ENCODE assay signal across 14 mouse cellular contexts in genomic region chrX:12392145-12392825, GRCm38 (mm10).
DNase-seq lines count a peak whose midpoint lies in the region; ATAC-seq lines count a peak whose summit lies in the region.
"Had no signal": no experiment of that assay in that cellular context is flagged by ENCODE, and none has a peak within 500 bp of the region (broad histone marks: within the 10 kb centered on the region; RNA-seq: fewer than 3 reads in every experiment).

No protein-coding gene starts in this region.

- H3K4me3 ChIP-seq in embryonic facial prominence, embryonic 11.5 days (ENCODE audit: low read depth, low read length), result no peak overlapping the region
- no peak overlapping the region for H3K4me3 ChIP-seq in embryonic facial prominence, embryonic 10.5 days
- H3K4me3 ChIP-seq in midbrain, embryonic 12.5 days, result no peak overlapping the region
- H3K4me3 ChIP-seq: liver, embryonic 12.5 days had no signal

- H3K9ac ChIP-seq in embryonic facial prominence, embryonic 11.5 days (replicated peaks; ENCODE audit: low read length), result no peak overlapping the region
- H3K9ac ChIP-seq in midbrain, embryonic 12.5 days (replicated peaks), result no peak overlapping the region
- H3K9ac ChIP-seq: liver, embryonic 12.5 days had no signal

- no peak overlapping the region for H3K4me2 ChIP-seq in embryonic facial prominence, embryonic 11.5 days (ENCODE audit: low read depth, low read length)
- no peak overlapping the region for H3K4me2 ChIP-seq in midbrain, embryonic 12.5 days (replicated peaks)
- H3K4me2 ChIP-seq: heart, embryonic 11.5 days; liver, embryonic 12.5 days had no signal

- H3K27ac ChIP-seq in embryonic facial prominence, embryonic 11.5 days (replicated peaks; ENCODE audit: low read depth, low read length), result no peak overlapping the region
- H3K27ac ChIP-seq in embryonic facial prominence, embryonic 10.5 days (replicated peaks), result no peak overlapping the region
- 0 out of 2 replicates have a peak overlapping the region, but pooled peaks have one; percentile 20 for H3K27ac ChIP-seq in midbrain, embryonic 12.5 days (replicated peaks)
- H3K27ac ChIP-seq: liver, embryonic 12.5 days had no signal

- DNase-seq in embryonic facial prominence, embryonic 11.5 days (ENCODE audit: low spot score), result peak; percentile 25
- no peak for DNase-seq in embryonic facial prominence, embryonic 10.5 days (ENCODE audit: low spot score)
- peak; percentile 6 for DNase-seq in right cerebral cortex, postnatal 4 days
- no peak for DNase-seq in right cerebral cortex, postnatal 36 days (ENCODE audit: low spot score in 2 of 2)
- DNase-seq in natural killer cell, adult 2 months (ENCODE audit: low spot score in 2 of 2), result no peak
- DNase-seq in left cerebral cortex, adult 11 months (ENCODE audit: low spot score), result no peak
- no peak for DNase-seq in kidney, postnatal 14 days
- DNase-seq: adrenal gland, postnatal 10 days; cerebellum, adult 8-10 months; gastrocnemius, postnatal 25 days; heart, postnatal 14 days had no signal

- no peaks in the 10 kb centered on the region for H3K9me3 ChIP-seq in embryonic facial prominence, embryonic 11.5 days (replicated peaks; ENCODE audit: control insufficient read depth, low read length)
- H3K9me3 ChIP-seq in embryonic facial prominence, embryonic 10.5 days, result no peaks in the 10 kb centered on the region
- H3K9me3 ChIP-seq in midbrain, embryonic 12.5 days, result no peaks in the 10 kb centered on the region
- H3K9me3 ChIP-seq: liver, embryonic 12.5 days had no signal

- WGBS in embryonic facial prominence, embryonic 11.5 days, result 75% methylated on average over 7 of the region's 7 CpGs
- 86% methylated on average over 7 of the region's 7 CpGs for WGBS in embryonic facial prominence, embryonic 10.5 days
- 69% methylated on average over 7 of the region's 7 CpGs for WGBS in midbrain, embryonic 12.5 days

- H3K27me3 ChIP-seq in embryonic facial prominence, embryonic 11.5 days (ENCODE audit: control insufficient read depth, insufficient read depth, low read length), result no peaks in the 10 kb centered on the region
- peaks cover 35% of the 10 kb centered on the region for H3K27me3 ChIP-seq in embryonic facial prominence, embryonic 10.5 days (replicated peaks; ENCODE audit: low read depth, poor library complexity, severe bottlenecking)
- H3K27me3 ChIP-seq in midbrain, embryonic 12.5 days, result no peaks in the 10 kb centered on the region
- H3K27me3 ChIP-seq: liver, embryonic 12.5 days had no signal

- no peaks in the 10 kb centered on the region for H3K36me3 ChIP-seq in embryonic facial prominence, embryonic 11.5 days (replicated peaks; ENCODE audit: control insufficient read depth, insufficient read depth, low read depth, low read length)
- H3K36me3 ChIP-seq in embryonic facial prominence, embryonic 10.5 days (replicated peaks), result no peaks in the 10 kb centered on the region
- H3K36me3 ChIP-seq in midbrain, embryonic 12.5 days, result no peaks in the 10 kb centered on the region
- H3K36me3 ChIP-seq: liver, embryonic 12.5 days had no signal

- no peak for ATAC-seq in embryonic facial prominence, embryonic 11.5 days (replicated peaks; ENCODE audit: insufficient number of reproducible peaks, low FRiP score, low TSS enrichment, low read depth)
- ATAC-seq in midbrain, embryonic 12.5 days (ENCODE audit: low FRiP score, low read depth), result peak; percentile 85
- ATAC-seq: liver, embryonic 12.5 days had no signal

- no peaks in the 10 kb centered on the region for H3K4me1 ChIP-seq in embryonic facial prominence, embryonic 11.5 days (ENCODE audit: control insufficient read depth, insufficient read depth, low read length)
- H3K4me1 ChIP-seq in embryonic facial prominence, embryonic 10.5 days, result no peaks in the 10 kb centered on the region
- peaks cover 12% of the 10 kb centered on the region for H3K4me1 ChIP-seq in midbrain, embryonic 12.5 days
- H3K4me1 ChIP-seq: liver, embryonic 12.5 days had no signal

Comparison
In these comparisons a context has a peak if more than half of its experiments do, and no peak if none do; other contexts are left out.
1. DNase-seq: peak in embryonic facial prominence, embryonic 11.5 days (single experiment) and right cerebral cortex, postnatal 4 days (single experiment); none in embryonic facial prominence, embryonic 10.5 days (single experiment), right cerebral cortex, postnatal 36 days (0 of 2), natural killer cell, adult 2 months (0 of 2), left cerebral cortex, adult 11 months (single experiment) and kidney, postnatal 14 days (single experiment).